Mouse (Mus musculus): ENCODE measurements at regions not wholly inside any gene's neighbourhood (a gene's known extent, or its start where the extent isn't known, plus 50 kb on each side); places are given as distances from the start of the nearest gene placed in this dataset.

GRCm38 (mm10) chr3:54504997-54505396, 144.1 kb downstream of the Postn start:
- no peak overlapping the region for H3K9ac ChIP-seq (replicated peaks)
- WGBS = 71% methylated on average over 3 of the region's 3 CpGs
- no peak for ATAC-seq (ENCODE audit: low FRiP score)
- no peak overlapping the region for H3K27ac ChIP-seq (replicated peaks)
- no peaks in the 10 kb centered on the region for H3K27me3 ChIP-seq (replicated peaks)
- no peaks in the 10 kb centered on the region for H3K4me1 ChIP-seq
- no peak overlapping the region for H3K4me3 ChIP-seq (replicated peaks)
- H3K9me3 ChIP-seq (replicated peaks) = no peaks in the 10 kb centered on the region
- H3K36me3 ChIP-seq = no peaks in the 10 kb centered on the region
- H3K4me2 ChIP-seq = no peak overlapping the region

DNA sequence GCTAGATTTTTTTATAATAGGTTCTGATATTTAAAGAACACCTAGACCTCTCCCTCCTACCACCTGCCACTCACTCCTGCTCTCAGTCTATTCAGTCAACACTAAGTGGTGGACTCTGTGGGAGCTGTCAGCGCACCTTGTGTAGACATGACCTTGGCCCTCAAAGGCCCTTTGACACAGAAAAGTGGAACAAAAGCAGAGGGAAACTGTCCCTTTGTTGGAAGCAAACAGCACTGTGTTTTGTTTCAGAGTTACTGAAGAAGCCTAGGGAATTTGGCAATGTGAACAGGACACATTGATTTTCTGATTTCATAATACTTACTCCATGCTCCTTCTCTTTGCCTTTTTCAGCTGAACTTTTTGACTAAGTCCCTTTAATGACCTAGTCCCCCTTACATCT, 146.7 kb downstream of the Postn start:
- Histone ChIP-seq H3K9ac (replicated peaks) (no peak overlapping the region), H3K36me3 (no peaks in the 10 kb centered on the region), H3K27me3 (replicated peaks) (no peaks in the 10 kb centered on the region), H3K4me3 (replicated peaks) (no peak overlapping the region), H3K27ac (replicated peaks) (no peak overlapping the region), H3K9me3 (replicated peaks) (no peaks in the 10 kb centered on the region), H3K4me2 (no peak overlapping the region), H3K4me1 (no peaks in the 10 kb centered on the region)
- WGBS = 89% methylated on average over 1 of the region's 1 CpGs
- ATAC-seq (ENCODE audit: low FRiP score) = no peak

DNA sequence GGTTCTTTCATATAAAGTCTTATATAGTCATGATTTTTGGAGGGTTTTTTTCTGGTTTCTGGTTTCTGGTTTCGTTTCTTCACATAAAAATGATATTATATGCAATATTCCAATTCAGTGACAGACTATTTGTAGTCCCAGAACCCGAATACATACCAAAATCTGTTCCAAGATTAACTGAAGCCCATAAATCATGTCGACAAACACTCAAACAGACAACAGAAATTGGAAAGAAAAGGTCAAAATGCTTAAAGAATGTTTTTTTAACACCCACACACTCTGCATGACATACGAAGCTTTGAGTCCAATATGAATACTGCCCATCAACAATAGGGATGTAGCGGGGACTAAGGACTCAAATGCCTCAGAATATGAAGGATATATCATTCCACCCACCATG, 148.0 kb downstream of the Postn start:
- 78% methylated on average over 5 of the region's 5 CpGs for WGBS
- Histone ChIP-seq H3K27ac (replicated peaks) (no peak overlapping the region), H3K4me3 (replicated peaks) (no peak overlapping the region), H3K27me3 (replicated peaks) (no peaks in the 10 kb centered on the region), H3K36me3 (no peaks in the 10 kb centered on the region), H3K9me3 (replicated peaks) (no peaks in the 10 kb centered on the region), H3K9ac (replicated peaks) (no peak overlapping the region), H3K4me2 (no peak overlapping the region), H3K4me1 (no peaks in the 10 kb centered on the region)
- ATAC-seq (ENCODE audit: low FRiP score) = no peak

DNA sequence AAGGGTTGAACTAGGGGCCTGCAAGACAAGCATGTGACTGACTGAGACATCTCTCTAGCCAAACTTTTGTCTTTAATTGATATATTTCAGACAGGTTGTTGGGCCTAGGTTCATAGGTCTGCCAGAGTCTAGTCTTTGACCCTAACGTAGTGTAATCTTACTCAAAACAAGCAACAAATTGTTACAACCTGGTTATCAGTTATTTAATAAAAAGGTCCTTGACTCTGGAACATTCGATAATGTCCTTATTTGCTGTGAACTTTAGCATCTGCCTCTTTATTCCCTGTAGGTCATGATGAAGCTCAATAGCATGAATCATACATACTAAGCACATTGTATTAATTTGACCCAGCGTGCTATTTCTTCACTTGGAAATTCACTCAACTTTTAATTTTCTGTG, 156.3 kb downstream of the Postn start:
- no peak overlapping the region for H3K4me3 ChIP-seq (replicated peaks)
- WGBS = 89% methylated on average over 3 of the region's 3 CpGs

DNA sequence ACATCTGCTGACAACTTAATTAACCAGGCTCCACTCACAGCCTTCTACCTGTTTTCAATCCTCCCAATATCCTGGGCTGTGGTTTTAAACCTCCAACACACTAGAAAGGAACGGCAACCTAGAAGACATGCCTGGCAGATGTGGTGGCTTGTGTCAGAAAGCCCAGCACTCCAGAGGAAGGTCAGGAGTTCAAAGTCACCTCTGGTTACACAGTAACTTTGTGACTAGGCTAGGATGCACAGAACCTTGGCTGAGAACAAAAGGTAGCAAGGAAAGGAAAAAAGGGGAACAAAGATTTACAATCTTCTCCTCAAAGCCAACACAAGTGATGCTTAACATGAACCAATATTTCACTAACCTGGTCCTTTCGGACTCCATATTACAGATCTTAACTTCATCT, 161.8 kb downstream of the Postn start:
- no peak overlapping the region for H3K27ac ChIP-seq (replicated peaks)
- 88% methylated on average over 2 of the region's 2 CpGs for WGBS
- no peaks in the 10 kb centered on the region for H3K4me1 ChIP-seq

More for the DNA sequence above, 156.3 kb downstream of the Postn start:
- no peak overlapping the region for H3K9ac ChIP-seq (replicated peaks)
- H3K36me3 ChIP-seq = no peaks in the 10 kb centered on the region
- ATAC-seq (ENCODE audit: low FRiP score) = no peak
- H3K9me3 ChIP-seq (replicated peaks) = peaks cover 3% of the 10 kb centered on the region; the same call in 1 of the 2 replicates
- no peak overlapping the region for H3K4me2 ChIP-seq
- H3K27ac ChIP-seq (replicated peaks) = no peak overlapping the region
- no peaks in the 10 kb centered on the region for H3K27me3 ChIP-seq (replicated peaks)
- H3K4me1 ChIP-seq = no peaks in the 10 kb centered on the region

DNA sequence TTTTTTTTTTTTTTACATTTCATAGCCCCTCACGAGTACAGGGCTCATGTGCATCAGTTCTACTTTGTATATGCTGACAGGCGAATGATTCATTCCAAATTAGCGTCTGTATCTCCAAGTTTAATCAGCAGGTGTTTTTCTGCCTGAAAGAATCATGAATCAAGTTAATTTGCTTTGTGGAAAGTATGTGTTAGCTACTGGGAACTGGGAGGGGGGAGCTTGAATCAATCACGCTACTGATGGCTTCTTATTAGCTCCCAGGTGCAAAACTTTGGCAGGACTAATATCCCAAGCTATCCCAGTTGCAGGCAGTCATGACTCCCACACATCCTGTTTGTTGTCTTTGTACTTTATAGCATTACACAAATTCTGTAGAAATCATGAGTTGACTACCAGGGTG, 165.7 kb downstream of the Postn start:
- H3K36me3 ChIP-seq = no peaks in the 10 kb centered on the region
- no peak overlapping the region for H3K9ac ChIP-seq (replicated peaks)
- no peak for ATAC-seq (ENCODE audit: low FRiP score)
- H3K9me3 ChIP-seq (replicated peaks) = no peaks in the 10 kb centered on the region
- H3K4me3 ChIP-seq (replicated peaks) = no peak overlapping the region
- H3K4me1 ChIP-seq = no peaks in the 10 kb centered on the region
- no peak overlapping the region for H3K4me2 ChIP-seq
- 76% methylated on average over 4 of the region's 4 CpGs for WGBS
- H3K27me3 ChIP-seq (replicated peaks) = no peaks in the 10 kb centered on the region
- H3K27ac ChIP-seq (replicated peaks) = no peak overlapping the region

More for the DNA sequence above, 161.8 kb downstream of the Postn start:
- Histone ChIP-seq H3K36me3 (no peaks in the 10 kb centered on the region), H3K4me3 (replicated peaks) (no peak overlapping the region), H3K27me3 (replicated peaks) (no peaks in the 10 kb centered on the region), H3K4me2 (no peak overlapping the region), H3K9ac (replicated peaks) (no peak overlapping the region), H3K9me3 (replicated peaks) (peaks cover 3% of the 10 kb centered on the region; the same call in 1 of the 2 replicates)
- no peak for ATAC-seq (ENCODE audit: low FRiP score)

- H3K27ac ChIP-seq (replicated peaks) = no peak overlapping the region
- no peak overlapping the region for H3K4me2 ChIP-seq
- no peaks in the 10 kb centered on the region for H3K36me3 ChIP-seq
- 83% methylated on average over 3 of the region's 3 CpGs for WGBS
- H3K27me3 ChIP-seq (replicated peaks) = no peaks in the 10 kb centered on the region
- H3K9ac ChIP-seq (replicated peaks) = no peak overlapping the region
- ATAC-seq (ENCODE audit: low FRiP score) = no peak
- no peaks in the 10 kb centered on the region for H3K9me3 ChIP-seq (replicated peaks)
- no peaks in the 10 kb centered on the region for H3K4me1 ChIP-seq
- no peak overlapping the region for H3K4me3 ChIP-seq (replicated peaks)
Observed at GRCm38 (mm10) chr3:54528292-54528691, 164.3 kb upstream of the Supt20 start.

DNA sequence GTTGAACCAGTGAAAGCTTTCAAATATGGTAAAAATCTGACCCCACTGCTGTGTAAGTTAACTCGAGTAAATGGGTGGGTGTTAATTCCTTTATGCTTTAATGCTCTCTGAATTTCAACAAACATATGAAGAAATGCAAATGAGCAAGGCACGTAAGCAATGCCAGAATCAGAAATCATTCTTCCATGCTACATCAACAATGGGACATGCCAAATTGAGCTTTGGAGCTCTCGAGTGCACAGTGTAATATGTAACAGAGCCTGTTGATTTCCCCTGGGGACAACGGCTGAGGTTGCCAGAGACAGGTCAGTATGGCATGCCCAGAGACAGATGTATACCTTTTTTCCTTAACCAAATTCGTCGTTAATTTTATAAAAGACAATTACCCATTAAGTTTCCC, 162.4 kb upstream of the Supt20 start:
- no peaks in the 10 kb centered on the region for H3K36me3 ChIP-seq
- no peak overlapping the region for H3K4me2 ChIP-seq
- no peak overlapping the region for H3K27ac ChIP-seq (replicated peaks)
- ATAC-seq (ENCODE audit: low FRiP score) = no peak
- H3K9me3 ChIP-seq (replicated peaks) = no peaks in the 10 kb centered on the region
- H3K27me3 ChIP-seq (replicated peaks) = no peaks in the 10 kb centered on the region
- H3K4me1 ChIP-seq = no peaks in the 10 kb centered on the region
- WGBS = 71% methylated on average over 6 of the region's 6 CpGs
- no peak overlapping the region for H3K4me3 ChIP-seq (replicated peaks)
- no peak overlapping the region for H3K9ac ChIP-seq (replicated peaks)

DNA sequence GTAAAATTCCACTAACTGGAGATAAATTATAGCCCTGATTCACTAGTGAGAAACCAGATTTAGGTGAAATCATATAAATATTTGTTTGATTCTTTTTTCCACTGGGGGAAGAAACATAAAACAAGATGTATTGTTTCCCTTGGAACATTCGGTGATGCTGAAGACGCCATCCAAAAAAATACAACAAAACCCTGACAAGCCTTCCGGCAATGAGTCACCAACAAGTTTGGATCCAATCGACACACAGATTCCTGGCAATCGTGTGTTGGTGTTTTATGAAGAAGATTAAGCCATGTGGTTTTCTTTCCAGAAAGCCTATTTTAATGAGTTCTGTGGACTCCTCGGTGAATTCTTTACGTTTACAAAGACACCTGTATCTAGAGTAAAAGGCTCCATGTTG, 157.2 kb upstream of the Supt20 start:
- H3K27ac ChIP-seq (replicated peaks) = no peak overlapping the region
- no peak overlapping the region for H3K4me2 ChIP-seq
- no peaks in the 10 kb centered on the region for H3K36me3 ChIP-seq
- no peaks in the 10 kb centered on the region for H3K9me3 ChIP-seq (replicated peaks)
- no peak for ATAC-seq (ENCODE audit: low FRiP score)
- H3K27me3 ChIP-seq (replicated peaks) = no peaks in the 10 kb centered on the region
- no peak overlapping the region for H3K4me3 ChIP-seq (replicated peaks)
- 89% methylated on average over 7 of the region's 7 CpGs for WGBS
- no peaks in the 10 kb centered on the region for H3K4me1 ChIP-seq
- no peak overlapping the region for H3K9ac ChIP-seq (replicated peaks)

DNA sequence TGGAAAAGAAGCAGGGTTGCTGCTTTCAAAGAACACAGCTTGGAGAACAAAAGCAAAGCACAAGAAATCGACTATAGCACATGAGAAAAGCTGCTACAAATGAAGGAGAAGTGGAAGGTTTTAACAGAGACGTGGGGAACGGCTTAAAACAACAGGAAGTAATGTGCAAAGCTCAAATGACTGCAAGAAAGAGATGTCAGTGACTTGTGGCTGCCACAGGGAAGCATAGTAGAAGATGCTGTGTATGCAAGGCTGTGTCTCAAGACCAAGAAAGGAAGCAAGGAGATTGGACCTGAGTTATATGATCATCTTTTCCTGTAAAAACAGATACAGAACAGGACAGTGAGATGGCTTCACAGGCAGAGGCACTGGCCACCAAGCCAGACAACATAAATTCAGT, 154.6 kb upstream of the Supt20 start:
- Histone ChIP-seq H3K4me2 (no peak overlapping the region), H3K27me3 (replicated peaks) (no peaks in the 10 kb centered on the region), H3K27ac (replicated peaks) (no peak overlapping the region), H3K36me3 (no peaks in the 10 kb centered on the region), H3K4me3 (replicated peaks) (no peak overlapping the region), H3K9me3 (replicated peaks) (no peaks in the 10 kb centered on the region), H3K9ac (replicated peaks) (no peak overlapping the region), H3K4me1 (no peaks in the 10 kb centered on the region)
- 63% methylated on average over 3 of the region's 3 CpGs for WGBS
- no peak for ATAC-seq (ENCODE audit: low FRiP score)

GRCm38 (mm10) chr3:54540540-54541080, 152.0 kb upstream of the Supt20 start:
- no peak for ATAC-seq (ENCODE audit: low FRiP score)
- H3K4me2 ChIP-seq = no peak overlapping the region
- no peak overlapping the region for H3K4me3 ChIP-seq (replicated peaks)
- no peaks in the 10 kb centered on the region for H3K27me3 ChIP-seq (replicated peaks)
- H3K27ac ChIP-seq (replicated peaks) = no peak overlapping the region
- no peaks in the 10 kb centered on the region for H3K4me1 ChIP-seq
- no peaks in the 10 kb centered on the region for H3K9me3 ChIP-seq (replicated peaks)
- H3K36me3 ChIP-seq = no peaks in the 10 kb centered on the region
- H3K9ac ChIP-seq (replicated peaks) = no peak overlapping the region
- 74% methylated on average over 3 of the region's 3 CpGs for WGBS

GRCm38 (mm10) chr3:54541389-54541788, 151.2 kb upstream of the Supt20 start:
- Histone ChIP-seq H3K27ac (replicated peaks) (no peak overlapping the region), H3K4me3 (replicated peaks) (no peak overlapping the region), H3K27me3 (replicated peaks) (no peaks in the 10 kb centered on the region), H3K4me1 (no peaks in the 10 kb centered on the region), H3K4me2 (no peak overlapping the region), H3K9ac (replicated peaks) (no peak overlapping the region), H3K9me3 (replicated peaks) (no peaks in the 10 kb centered on the region), H3K36me3 (no peaks in the 10 kb centered on the region)
- 88% methylated on average over 5 of the region's 5 CpGs for WGBS
- no peak for ATAC-seq (ENCODE audit: low FRiP score)

DNA sequence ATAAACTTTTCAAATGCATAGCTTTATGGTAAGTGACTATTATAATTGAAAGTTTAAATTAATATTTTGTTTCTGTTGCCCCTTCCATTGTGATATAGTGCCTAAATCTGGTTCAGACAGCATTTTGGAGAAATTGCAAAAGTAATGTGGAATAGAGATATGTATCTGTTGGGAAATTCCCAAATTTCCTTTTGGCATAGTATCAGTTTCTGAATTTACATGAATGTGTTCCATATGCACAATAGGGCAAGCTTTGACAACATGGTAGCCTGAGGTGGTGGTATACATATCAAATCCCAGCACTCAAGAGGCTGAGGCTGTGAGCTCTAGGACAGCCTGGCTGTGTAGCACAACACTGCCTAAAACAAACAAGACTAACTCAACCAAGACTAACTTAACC, 147.2 kb upstream of the Supt20 start:
- H3K27me3 ChIP-seq (replicated peaks) = no peaks in the 10 kb centered on the region
- H3K36me3 ChIP-seq = no peaks in the 10 kb centered on the region
- H3K4me2 ChIP-seq = no peak overlapping the region
- no peaks in the 10 kb centered on the region for H3K9me3 ChIP-seq (replicated peaks)
- no peaks in the 10 kb centered on the region for H3K4me1 ChIP-seq
- H3K27ac ChIP-seq (replicated peaks) = no peak overlapping the region
- no peak for ATAC-seq (ENCODE audit: low FRiP score)
- H3K9ac ChIP-seq (replicated peaks) = no peak overlapping the region
- no peak overlapping the region for H3K4me3 ChIP-seq (replicated peaks)

Measured in neural tube, embryonic 15.5 days (tissue).